Mouse (Mus musculus): ENCODE measurements around the gene Ciapin1. TPM values are rescaled to one million over a fixed set of nuclear protein-coding genes. Genes with fewer than 3 reads are reported as not detected.

Gene Ciapin1
- polyA plus RNA-seq, 1 experiment from 2014 or later, result 72.7 TPM

DNA sequence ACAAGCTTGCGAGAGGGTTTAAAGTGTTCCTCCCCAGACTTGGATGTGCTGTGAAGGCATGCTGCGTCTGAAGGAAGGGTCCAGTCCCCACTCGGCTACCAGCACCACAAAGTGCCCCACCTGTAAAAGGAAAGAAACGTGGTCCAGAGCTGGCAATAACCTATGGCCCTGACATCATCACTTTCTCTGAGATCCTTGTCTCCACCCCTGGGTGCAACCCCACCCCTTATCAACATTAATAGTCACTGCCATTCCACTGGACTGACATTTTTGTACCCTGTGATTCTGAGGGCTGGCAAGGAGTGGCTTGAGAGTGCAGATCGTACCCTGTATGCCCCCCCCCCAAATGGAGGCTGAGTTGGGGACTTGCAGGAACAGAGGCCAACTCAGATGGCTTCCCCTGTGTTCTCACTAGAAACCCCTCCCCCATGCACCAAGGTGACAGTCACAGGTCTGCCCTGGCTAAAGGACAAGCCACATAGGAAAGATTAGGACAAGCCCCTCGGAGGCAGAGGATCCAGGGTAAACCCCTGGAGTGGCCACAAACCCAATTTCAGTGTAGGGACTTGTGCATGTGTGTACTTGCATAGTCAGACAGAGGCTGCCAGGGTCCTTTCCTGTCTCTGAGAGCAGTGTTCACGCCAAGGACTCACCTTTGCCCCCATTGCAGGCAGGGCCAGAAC lies 56.9 kb downstream of the Ciapin1 start:
- no peaks in the 10 kb centered on the region for H3K9me3 ChIP-seq (ENCODE audit: control insufficient read depth, low read length)
- H3K9ac ChIP-seq (ENCODE audit: low read length), result no peak overlapping the region
- H3K36me3 ChIP-seq (ENCODE audit: control insufficient read depth, insufficient read depth, low read length), result no peaks in the 10 kb centered on the region
- H3K27ac ChIP-seq (replicated peaks in 1 of 2; ENCODE audit: control insufficient read depth in 1 of 2, insufficient read depth in 1 of 2, low read depth in 2 of 2, low read length in 2 of 2), result no peak overlapping the region
- no peaks in the 10 kb centered on the region for H3K27me3 ChIP-seq (ENCODE audit: control insufficient read depth, insufficient read depth, low read length)
- 53% methylated on average over 7 of the region's 7 CpGs for WGBS
- H3K4me3 ChIP-seq (ENCODE audit: control insufficient read depth in 1 of 2, insufficient read depth in 1 of 2, low read depth in 1 of 2, low read length in 2 of 2), result no peak overlapping the region
- peaks cover 41 to 45% of the 10 kb centered on the region in 2 experiments for H3K4me1 ChIP-seq (ENCODE audit: control insufficient read depth in 2 of 2, insufficient read depth in 2 of 2, low read length in 2 of 2)
- peak overlapping the region; percentile 37 for H3K4me2 ChIP-seq (ENCODE audit: low read length)
- ATAC-seq (ENCODE audit: insufficient number of reproducible peaks, insufficient read depth, low FRiP score, low read depth), result no peak

DNA sequence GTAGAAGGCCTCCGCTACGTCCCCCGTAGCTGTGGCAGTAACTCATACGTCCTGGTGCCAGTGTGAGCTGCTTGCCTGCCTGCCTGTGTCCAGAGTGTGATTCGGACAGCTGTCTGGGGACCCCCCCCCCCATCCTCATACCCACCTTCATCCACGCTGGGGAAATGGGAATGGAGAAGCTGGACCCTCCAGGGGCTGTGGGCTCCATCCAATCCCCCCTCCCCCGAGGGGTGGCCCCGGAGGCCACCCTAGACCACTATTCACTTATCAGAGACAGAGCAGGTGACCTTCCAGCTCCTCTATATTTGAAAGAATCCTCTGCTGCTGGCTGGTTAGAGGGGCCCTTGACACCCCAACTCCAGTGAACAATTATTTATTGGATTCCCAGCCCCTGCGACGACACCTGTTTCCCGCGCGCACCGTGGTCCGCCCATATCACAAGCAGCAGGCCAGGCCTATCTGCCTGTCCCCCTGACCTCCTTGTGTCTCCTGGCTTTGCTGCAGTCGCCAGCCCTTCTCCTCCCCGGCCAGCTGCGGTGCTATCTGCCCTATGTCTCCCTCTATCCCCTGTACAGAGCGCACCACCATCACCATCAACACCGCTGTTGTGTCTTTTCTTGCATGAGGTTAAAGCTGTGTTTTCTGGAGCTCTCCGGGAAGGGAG lies 57.5 kb downstream of the Ciapin1 start:
- no peak overlapping the region for H3K4me3 ChIP-seq (ENCODE audit: control insufficient read depth in 1 of 2, insufficient read depth in 1 of 2, low read depth in 1 of 2, low read length in 2 of 2)
- H3K36me3 ChIP-seq (ENCODE audit: control insufficient read depth, insufficient read depth, low read length), result no peaks in the 10 kb centered on the region
- peaks cover 40 to 45% of the 10 kb centered on the region in 2 experiments for H3K4me1 ChIP-seq (ENCODE audit: control insufficient read depth in 2 of 2, insufficient read depth in 2 of 2, low read length in 2 of 2)
- H3K27ac ChIP-seq (replicated peaks in 1 of 2; ENCODE audit: control insufficient read depth in 1 of 2, insufficient read depth in 1 of 2, low read depth in 2 of 2, low read length in 2 of 2), result no peak overlapping the region
- no peak overlapping the region for H3K4me2 ChIP-seq (ENCODE audit: low read length)
- H3K27me3 ChIP-seq (ENCODE audit: control insufficient read depth, insufficient read depth, low read length), result no peaks in the 10 kb centered on the region
- no peaks in the 10 kb centered on the region for H3K9me3 ChIP-seq (ENCODE audit: control insufficient read depth, low read length)
- 68% methylated on average over 21 of the region's 21 CpGs for WGBS
- no peak overlapping the region for H3K9ac ChIP-seq (ENCODE audit: low read length)
- no peak for ATAC-seq (ENCODE audit: insufficient number of reproducible peaks, insufficient read depth, low FRiP score, low read depth)

DNA sequence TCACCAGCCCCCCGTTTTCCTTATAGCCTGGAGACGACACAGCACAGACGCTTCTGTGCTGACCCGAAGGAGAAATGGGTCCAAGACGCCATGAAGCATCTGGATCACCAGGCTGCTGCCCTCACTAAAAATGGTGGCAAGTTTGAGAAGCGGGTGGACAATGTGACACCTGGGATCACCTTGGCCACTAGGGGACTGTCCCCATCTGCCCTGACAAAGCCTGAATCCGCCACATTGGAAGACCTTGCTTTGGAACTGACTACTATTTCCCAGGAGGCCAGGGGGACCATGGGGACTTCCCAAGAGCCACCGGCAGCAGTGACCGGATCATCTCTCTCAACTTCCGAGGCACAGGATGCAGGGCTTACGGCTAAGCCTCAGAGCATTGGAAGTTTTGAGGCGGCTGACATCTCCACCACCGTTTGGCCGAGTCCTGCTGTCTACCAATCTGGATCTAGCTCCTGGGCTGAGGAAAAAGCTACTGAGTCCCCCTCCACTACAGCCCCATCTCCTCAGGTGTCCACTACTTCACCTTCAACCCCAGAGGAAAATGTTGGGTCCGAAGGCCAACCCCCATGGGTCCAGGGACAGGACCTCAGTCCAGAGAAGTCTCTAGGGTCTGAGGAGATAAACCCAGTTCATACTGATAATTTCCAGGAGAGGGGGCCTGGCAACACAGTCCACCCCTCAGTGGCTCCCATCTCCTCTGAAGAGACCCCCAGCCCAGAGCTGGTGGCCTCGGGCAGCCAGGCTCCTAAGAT lies 58.4 kb downstream of the Ciapin1 start:
- H3K27ac ChIP-seq (replicated peaks in 1 of 2; ENCODE audit: control insufficient read depth in 1 of 2, insufficient read depth in 1 of 2, low read depth in 2 of 2, low read length in 2 of 2), result no peak overlapping the region
- peaks cover 35 to 41% of the 10 kb centered on the region in 2 experiments for H3K4me1 ChIP-seq (ENCODE audit: control insufficient read depth in 2 of 2, insufficient read depth in 2 of 2, low read length in 2 of 2)
- no peaks in the 10 kb centered on the region for H3K27me3 ChIP-seq (ENCODE audit: control insufficient read depth, insufficient read depth, low read length)
- no peak overlapping the region for H3K4me3 ChIP-seq (ENCODE audit: control insufficient read depth in 1 of 2, insufficient read depth in 1 of 2, low read depth in 1 of 2, low read length in 2 of 2)
- no peak overlapping the region for H3K9ac ChIP-seq (ENCODE audit: low read length)
- no peaks in the 10 kb centered on the region for H3K9me3 ChIP-seq (ENCODE audit: control insufficient read depth, low read length)
- WGBS, result 93% methylated on average over 16 of the region's 16 CpGs
- H3K4me2 ChIP-seq (ENCODE audit: low read length), result no peak overlapping the region
- no peaks in the 10 kb centered on the region for H3K36me3 ChIP-seq (ENCODE audit: control insufficient read depth, insufficient read depth, low read length)
- ATAC-seq (ENCODE audit: insufficient number of reproducible peaks, insufficient read depth, low FRiP score, low read depth), result no peak

DNA sequence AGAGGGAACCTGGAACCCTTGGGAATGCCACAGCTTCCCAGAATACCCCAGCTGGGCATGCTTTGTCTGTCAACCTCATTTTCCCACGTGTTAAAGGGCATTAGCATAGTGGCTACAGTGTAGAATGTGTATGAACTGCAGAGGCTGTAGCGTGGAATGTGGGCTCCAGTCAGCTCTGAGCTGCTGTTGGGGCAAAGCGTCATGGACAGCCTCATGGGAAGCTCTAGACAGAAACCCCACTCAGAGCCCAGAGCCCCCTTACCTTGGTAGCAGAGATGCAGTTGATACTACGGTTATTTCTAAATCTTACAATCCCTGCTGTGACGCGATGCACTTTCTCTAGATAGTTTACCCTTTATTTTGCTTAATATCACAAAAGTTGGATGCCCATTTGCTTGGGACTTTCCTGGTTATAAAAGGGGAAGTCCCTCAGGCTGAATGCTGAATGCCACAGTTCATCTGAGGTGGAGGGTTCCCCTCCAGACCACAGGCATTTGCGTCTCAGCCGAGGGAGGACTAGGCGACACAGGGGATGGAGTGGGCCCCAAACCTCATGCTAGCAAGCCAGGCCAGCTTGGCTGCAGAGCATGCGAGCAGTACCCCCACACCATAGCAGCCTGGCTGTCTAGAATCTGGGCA lies 59.1 kb downstream of the Ciapin1 start:
- no peak for ATAC-seq (ENCODE audit: insufficient number of reproducible peaks, insufficient read depth, low FRiP score, low read depth)
- WGBS, result 72% methylated on average over 10 of the region's 10 CpGs
- peaks cover 35 to 38% of the 10 kb centered on the region in 2 experiments for H3K4me1 ChIP-seq (ENCODE audit: control insufficient read depth in 2 of 2, insufficient read depth in 2 of 2, low read length in 2 of 2)

DNA sequence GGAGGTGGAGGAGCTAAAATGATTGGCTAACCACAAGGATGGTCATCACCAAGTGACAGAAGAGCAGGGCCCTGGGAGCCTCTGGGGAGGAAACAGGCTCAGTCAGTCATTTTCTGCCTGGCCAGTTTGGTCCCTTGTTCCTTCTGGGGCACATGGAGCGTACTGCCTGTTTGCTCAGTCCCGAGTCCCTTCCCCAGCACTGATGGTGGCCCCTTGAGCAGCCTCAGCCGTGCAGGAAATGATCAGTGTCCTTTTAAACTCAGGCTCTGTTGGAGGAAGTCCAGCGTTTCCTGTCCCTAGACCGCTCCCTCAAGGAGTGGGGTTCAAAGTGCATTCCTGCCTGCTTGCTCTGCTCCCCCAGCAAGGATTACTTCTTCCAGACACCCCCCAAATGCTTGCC lies 59.7 kb downstream of the Ciapin1 start:
- Histone ChIP-seq H3K27ac (replicated peaks in 1 of 2; ENCODE audit: control insufficient read depth in 1 of 2, insufficient read depth in 1 of 2, low read depth in 2 of 2, low read length in 2 of 2) (peak overlapping the region; percentile 20 to 59; a peak in 3 of 4 replicates), H3K4me1 (ENCODE audit: control insufficient read depth in 2 of 2, insufficient read depth in 2 of 2, low read length in 2 of 2) (peaks cover 35 to 36% of the 10 kb centered on the region in 2 experiments), H3K9me3 (ENCODE audit: control insufficient read depth, low read length) (no peaks in the 10 kb centered on the region), H3K9ac (ENCODE audit: low read length) (no peak overlapping the region), H3K27me3 (ENCODE audit: control insufficient read depth, insufficient read depth, low read length) (no peaks in the 10 kb centered on the region), H3K36me3 (ENCODE audit: control insufficient read depth, insufficient read depth, low read length) (no peaks in the 10 kb centered on the region), H3K4me2 (ENCODE audit: low read length) (0 out of 2 replicates have a peak overlapping the region, but pooled peaks have one; percentile 0), H3K4me3 (ENCODE audit: control insufficient read depth in 1 of 2, insufficient read depth in 1 of 2, low read depth in 1 of 2, low read length in 2 of 2) (no peak overlapping the region)
- 46% methylated on average over 5 of the region's 5 CpGs for WGBS
- ATAC-seq (ENCODE audit: insufficient number of reproducible peaks, insufficient read depth, low FRiP score, low read depth), result peak; percentile 53; the same call in 1 of the 2 replicates

More for the DNA sequence above, 59.1 kb downstream of the Ciapin1 start:
- Histone ChIP-seq H3K9me3 (ENCODE audit: control insufficient read depth, low read length) (no peaks in the 10 kb centered on the region), H3K9ac (ENCODE audit: low read length) (no peak overlapping the region), H3K4me2 (ENCODE audit: low read length) (no peak overlapping the region), H3K4me3 (ENCODE audit: control insufficient read depth in 1 of 2, insufficient read depth in 1 of 2, low read depth in 1 of 2, low read length in 2 of 2) (no peak overlapping the region), H3K36me3 (ENCODE audit: control insufficient read depth, insufficient read depth, low read length) (no peaks in the 10 kb centered on the region), H3K27ac (replicated peaks in 1 of 2; ENCODE audit: control insufficient read depth in 1 of 2, insufficient read depth in 1 of 2, low read depth in 2 of 2, low read length in 2 of 2) (peak overlapping the region in 1 of 2 experiments; percentile 59; a peak in 2 of 4 replicates), H3K27me3 (ENCODE audit: control insufficient read depth, insufficient read depth, low read length) (no peaks in the 10 kb centered on the region)

DNA sequence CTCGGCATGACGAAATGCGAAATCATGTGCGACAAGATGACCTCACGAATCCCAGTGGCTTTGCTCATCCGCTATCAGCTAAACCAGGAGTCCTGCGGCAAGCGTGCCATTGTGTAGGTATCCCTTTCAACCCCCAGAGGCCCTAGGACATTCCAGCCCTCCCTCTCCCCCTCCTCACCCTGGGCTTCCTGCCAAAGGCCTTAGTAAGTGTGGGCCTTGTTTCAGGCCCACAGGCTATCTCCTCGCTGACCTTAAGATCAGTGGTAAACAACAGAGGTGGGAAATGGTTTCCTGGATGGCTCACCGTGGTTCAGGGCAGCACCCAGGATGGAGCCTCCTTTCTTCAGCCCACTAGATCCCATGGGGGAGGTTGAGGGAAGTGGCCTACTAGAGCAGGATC lies 60.1 kb downstream of the Ciapin1 start:
- no peaks in the 10 kb centered on the region for H3K9me3 ChIP-seq (ENCODE audit: control insufficient read depth, low read length)
- no peaks in the 10 kb centered on the region for H3K36me3 ChIP-seq (ENCODE audit: control insufficient read depth, insufficient read depth, low read length)
- peaks cover 3% of the 10 kb centered on the region for H3K27me3 ChIP-seq (ENCODE audit: control insufficient read depth, insufficient read depth, low read length)
- 12% methylated on average over 10 of the region's 10 CpGs for WGBS
- peak; percentile 39; the same call in 1 of the 2 replicates for ATAC-seq (ENCODE audit: insufficient number of reproducible peaks, insufficient read depth, low FRiP score, low read depth)
- H3K27ac ChIP-seq (replicated peaks in 1 of 2; ENCODE audit: control insufficient read depth in 1 of 2, insufficient read depth in 1 of 2, low read depth in 2 of 2, low read length in 2 of 2), result peak overlapping the region; percentile 20 to 59; a peak in 3 of 4 replicates
- H3K4me3 ChIP-seq (ENCODE audit: control insufficient read depth in 1 of 2, insufficient read depth in 1 of 2, low read depth in 1 of 2, low read length in 2 of 2), result no peak overlapping the region
- H3K4me1 ChIP-seq (ENCODE audit: control insufficient read depth in 2 of 2, insufficient read depth in 2 of 2, low read length in 2 of 2), result peaks cover 38% of the 10 kb centered on the region in 2 experiments
- 0 out of 2 replicates have a peak overlapping the region, but pooled peaks have one; percentile 0 for H3K4me2 ChIP-seq (ENCODE audit: low read length)
- no peak overlapping the region for H3K9ac ChIP-seq (ENCODE audit: low read length)

DNA sequence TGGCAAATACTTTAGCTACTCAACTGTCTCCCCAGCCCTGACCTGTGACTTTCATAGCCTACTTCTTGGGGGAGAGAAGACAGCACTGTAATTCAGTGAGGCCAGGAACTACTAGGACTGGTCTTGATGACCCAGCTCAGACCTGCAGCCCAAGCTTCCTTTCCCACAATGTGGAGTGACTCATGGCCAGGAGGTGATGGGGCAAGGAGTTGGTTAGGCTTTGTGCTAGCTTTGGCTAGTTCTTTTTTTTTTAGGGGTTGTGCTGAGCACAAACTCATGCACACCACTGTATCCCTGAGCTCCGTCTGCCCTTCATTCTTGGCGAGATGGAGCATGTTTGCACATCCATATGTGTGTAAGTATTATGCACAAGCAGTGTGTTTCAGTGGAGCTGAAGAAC lies 61.8 kb downstream of the Ciapin1 start:
- no peaks in the 10 kb centered on the region for H3K36me3 ChIP-seq (ENCODE audit: control insufficient read depth, insufficient read depth, low read length)
- H3K27me3 ChIP-seq (ENCODE audit: control insufficient read depth, insufficient read depth, low read length), result peaks cover 14% of the 10 kb centered on the region
- H3K4me1 ChIP-seq (ENCODE audit: control insufficient read depth in 2 of 2, insufficient read depth in 2 of 2, low read length in 2 of 2), result peaks cover 40 to 41% of the 10 kb centered on the region in 2 experiments
- WGBS, result 78% methylated on average over 2 of the region's 2 CpGs
- no peak overlapping the region for H3K27ac ChIP-seq (replicated peaks in 1 of 2; ENCODE audit: control insufficient read depth in 1 of 2, insufficient read depth in 1 of 2, low read depth in 2 of 2, low read length in 2 of 2)
- no peaks in the 10 kb centered on the region for H3K9me3 ChIP-seq (ENCODE audit: control insufficient read depth, low read length)
- H3K9ac ChIP-seq (ENCODE audit: low read length), result no peak overlapping the region
- no peak overlapping the region for H3K4me3 ChIP-seq (ENCODE audit: control insufficient read depth in 1 of 2, insufficient read depth in 1 of 2, low read depth in 1 of 2, low read length in 2 of 2)
- H3K4me2 ChIP-seq (ENCODE audit: low read length), result no peak overlapping the region
- ATAC-seq (ENCODE audit: insufficient number of reproducible peaks, insufficient read depth, low FRiP score, low read depth), result no peak
